Mouse (Mus musculus): ENCODE results near the gene Rbm4b.
"Not testable (repeated sequence)": the region's sequence is repeated elsewhere in the genome, so short reads cannot be mapped to it uniquely, and the experiment has no call there.

The Rbm4b gene

DNA sequence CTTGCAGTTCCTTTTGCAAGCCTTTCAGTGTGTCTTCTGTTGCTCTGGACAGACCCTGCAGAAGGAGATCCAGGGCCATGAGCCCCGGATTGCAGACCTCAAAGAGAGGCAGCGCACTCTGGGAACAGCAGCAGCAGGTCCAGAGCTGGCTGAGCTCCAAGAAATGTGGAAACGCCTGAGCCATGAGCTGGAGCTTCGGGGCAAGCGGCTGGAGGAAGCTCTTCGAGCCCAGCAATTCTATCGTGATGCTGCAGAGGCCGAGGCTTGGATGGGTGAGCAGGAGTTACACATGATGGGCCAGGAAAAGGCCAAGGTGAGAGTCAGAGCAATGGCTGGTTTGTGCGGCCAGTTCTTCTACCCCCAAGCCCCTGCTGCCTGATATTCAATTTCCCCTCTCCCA lies 11.2 kb upstream of the Rbm4b start:
- DNase-seq (ENCODE audit: low spot score in 2 of 2) = no peak

DNA sequence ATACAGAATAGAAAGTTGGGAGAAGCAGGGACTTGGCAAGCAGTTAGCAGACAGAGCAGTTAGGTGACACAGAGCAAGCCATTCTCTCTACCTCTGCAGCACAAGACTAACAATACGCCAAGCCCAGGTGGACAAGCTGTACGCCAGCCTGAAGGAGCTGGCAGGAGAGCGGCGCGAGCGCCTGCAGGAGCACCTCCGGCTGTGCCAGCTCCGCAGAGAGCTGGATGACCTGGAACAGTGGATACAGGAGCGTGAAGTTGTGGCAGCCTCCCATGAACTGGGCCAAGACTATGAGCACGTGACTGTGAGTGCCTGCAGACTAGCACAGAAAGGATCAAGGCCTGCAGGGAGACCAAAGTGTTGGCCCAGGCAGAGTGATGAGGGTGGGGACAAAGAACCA lies 10.6 kb upstream of the Rbm4b start:
- no peak for DNase-seq (ENCODE audit: low spot score in 2 of 2)

DNA sequence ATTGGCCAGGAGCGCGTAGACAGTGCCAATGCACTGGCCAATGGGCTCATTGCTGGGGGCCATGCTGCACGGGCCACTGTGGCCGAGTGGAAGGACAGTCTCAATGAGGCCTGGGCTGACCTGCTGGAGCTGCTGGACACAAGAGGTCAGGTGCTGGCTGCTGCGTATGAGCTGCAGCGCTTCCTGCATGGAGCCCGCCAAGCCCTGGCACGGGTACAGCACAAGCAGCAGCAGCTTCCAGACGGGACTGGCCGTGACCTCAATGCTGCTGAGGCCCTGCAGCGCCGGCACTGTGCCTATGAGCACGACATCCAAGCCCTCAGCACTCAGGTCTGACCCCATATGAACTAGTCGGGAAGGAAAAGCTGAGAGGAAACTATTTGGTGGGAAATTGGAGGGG lies 9.7 kb upstream of the Rbm4b start:
- peak in 1 of 2 experiments; percentile 14 for DNase-seq (ENCODE audit: low spot score in 2 of 2)

DNA sequence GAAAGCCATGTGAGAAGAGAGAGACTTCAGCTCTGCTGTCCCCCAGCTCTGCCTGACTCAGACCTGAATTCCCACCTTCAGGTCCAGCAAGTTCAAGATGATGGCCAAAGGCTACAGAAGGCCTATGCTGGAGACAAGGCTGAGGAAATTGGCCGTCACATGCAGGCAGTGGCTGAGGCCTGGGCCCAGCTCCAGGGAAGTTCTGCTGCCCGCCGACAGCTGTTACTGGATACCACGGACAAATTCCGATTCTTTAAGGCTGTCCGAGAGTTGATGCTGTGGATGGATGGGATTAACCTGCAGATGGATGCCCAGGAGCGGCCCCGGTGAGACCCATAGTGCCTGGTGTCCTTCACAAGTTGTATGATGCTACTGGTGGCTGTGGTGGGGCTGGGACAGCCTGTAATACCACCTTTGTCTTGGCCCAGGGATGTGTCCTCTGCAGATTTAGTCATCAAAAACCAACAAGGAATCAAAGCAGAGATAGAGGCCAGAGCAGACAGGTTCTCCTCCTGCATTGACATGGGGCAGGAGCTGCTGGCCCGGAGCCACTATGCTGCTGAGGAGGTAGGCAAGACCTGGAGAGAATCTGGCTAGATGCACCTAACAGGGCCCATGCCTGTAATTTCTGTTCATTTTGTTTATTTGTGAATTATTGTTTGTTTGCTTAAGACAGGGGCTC lies 8.5 kb upstream of the Rbm4b start:
- no peak for DNase-seq (ENCODE audit: low spot score in 2 of 2)

DNA sequence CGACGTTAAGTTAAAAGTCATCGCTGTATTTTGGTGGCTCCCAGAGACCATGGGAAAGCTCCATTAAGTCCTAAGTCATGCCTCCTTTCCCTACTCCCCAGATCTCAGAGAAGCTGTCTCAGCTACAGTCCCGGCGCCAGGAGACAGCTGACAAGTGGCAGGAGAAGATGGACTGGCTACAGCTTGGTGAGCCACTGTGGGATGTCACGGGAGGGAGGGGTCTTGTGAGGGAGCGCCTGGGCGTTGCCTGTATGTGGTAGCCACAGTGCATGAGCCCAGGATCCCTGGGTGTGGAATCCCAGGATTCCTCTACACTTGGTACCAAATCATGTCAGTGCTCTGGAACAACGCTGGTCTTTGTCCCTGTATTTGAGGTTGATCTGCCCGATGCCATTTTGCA lies 7.8 kb upstream of the Rbm4b start:
- no peak for DNase-seq (ENCODE audit: low spot score in 2 of 2)

DNA sequence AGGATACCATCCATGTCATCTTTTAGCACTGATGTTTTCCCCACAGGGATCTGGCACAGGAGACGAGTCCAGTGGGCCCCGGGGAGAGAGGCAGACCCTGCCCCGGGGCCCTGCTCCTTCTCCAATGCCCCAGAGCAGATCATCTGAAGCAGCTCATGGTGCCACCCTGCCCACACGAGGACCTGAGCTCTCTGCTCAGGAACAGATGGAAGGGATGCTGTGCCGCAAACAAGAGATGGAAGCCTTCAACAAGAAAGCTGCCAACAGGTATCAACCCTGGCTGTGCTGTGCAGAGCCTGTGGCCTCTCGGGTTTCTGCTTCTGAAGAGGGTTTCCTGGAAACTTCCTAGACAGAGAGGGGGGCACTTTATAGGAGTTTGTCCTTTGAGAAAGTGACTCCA lies 6.3 kb upstream of the Rbm4b start:
- DNase-seq (ENCODE audit: low spot score in 2 of 2) = no peak

DNA sequence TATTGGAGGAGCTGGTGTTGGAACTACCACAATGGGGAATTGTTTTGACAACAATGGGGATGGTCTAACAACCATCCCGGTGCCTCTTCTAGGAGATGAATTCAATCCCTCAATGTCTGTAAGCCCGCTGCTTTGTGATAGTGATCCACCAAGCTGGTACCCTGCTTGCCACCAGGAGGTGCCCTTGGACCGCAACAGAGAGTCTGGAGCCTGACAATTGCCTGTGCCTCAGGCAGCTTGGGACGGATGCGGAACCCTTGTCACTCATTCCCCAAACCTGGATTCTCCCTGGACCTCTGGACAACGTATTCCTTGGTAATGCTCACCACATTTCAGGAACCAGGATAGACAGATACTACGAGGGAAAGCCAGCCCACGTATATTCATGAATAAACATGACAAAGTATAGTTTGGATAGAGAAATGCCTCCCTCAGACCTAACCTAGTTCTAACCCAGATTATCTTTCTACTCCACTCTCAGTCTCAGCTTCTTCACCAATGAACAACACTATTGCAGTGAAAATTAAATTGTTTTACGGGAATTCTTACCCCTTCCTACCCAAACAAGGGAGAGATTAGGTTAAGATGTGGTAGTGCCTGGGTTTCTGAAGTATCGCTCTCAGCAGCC lies 618 bp upstream of the Rbm4b start:
- peak; percentile 81 for DNase-seq (ENCODE audit: low spot score in 2 of 2)

DNA sequence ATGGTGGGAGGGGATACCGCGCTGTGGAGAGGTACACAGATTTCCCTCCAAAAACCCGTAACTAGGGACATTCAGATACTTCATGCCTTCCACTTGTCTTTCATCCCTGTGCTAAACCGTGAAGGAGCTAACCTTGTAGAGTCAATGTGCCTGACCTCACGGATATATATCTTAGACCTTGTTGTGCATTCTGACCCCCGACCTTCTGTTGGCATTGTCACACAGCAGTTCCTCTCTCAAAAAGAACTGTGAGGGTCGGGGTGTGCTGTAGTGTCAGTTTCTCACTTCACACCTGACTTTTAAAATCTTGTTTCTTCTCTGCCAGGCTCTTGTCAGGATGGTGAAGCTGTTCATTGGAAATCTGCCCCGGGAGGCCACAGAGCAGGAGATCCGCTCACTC lies 624 bp downstream of the Rbm4b start:
- no peak for DNase-seq (ENCODE audit: low spot score in 2 of 2)

DNA sequence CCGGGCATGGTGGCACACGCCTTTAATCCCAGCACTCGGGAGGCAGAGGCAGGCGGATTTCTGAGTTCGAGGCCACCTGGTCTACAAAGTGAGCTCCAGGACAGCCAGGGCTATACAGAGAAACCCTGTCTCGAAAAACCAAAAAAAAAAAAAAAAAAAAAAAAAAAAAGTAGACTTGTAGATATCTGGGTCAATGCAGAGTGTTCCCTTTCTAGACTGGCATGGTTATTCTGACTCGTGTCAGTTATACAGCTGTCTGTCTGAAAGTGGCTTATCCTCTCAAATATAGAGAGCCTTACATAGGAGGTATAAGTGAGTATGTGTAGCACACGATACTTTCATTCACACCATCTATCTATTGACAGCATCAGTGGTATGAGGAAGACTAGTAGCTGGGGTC lies 4.2 kb downstream of the Rbm4b start:
- DNase-seq (ENCODE audit: low spot score in 2 of 2) = not testable (repeated sequence)

DNA sequence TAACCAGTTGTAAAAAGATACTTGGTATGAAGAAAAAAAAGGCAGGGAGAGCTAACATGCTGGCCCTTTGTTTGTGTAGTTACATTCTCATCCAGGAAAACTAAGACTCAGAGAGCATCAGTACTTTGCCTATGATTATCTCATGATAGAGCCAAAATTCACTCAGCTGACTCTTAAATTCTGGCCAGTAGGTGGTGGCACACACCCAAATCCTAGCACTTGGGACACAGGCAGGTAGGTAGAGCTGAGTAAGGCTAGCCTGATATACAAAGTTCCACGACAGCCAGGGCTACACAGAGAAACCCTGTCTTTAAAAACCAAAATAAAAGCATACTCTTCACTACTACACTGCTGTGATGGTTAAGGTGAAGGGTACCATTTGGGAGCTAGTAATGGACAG lies 6.6 kb downstream of the Rbm4b start:
- no peak for DNase-seq (ENCODE audit: low spot score in 2 of 2)

DNA sequence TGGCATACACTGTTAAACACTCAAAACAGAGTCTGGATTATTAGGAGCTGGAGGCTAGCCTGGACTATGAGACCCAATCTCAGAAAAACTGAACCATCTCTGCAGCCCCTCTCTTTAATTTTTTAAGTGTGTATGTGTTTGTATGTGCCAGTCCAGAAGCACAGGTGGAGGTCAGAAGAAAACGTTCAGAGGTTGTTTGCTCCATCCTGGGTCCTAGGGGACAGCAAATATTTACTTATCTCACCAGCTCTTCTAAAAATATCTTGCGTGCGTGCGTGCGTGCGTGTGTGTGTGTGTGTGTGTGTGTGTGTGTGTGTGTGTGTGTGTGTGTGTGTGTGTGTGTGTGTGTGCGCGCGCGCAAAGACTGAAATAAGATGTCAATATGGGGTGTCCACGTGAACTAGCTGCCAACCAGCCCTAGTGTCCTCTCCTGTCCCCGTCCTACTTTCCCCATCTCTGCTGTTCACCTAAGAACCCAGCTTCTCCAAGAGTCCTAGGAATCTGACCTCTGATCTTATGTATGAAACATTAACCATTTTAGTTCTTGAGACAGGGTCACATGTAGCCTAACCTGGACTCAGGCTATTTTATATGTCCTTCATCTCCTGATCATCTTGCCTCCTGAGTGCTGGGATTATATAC lies 11.3 kb downstream of the Rbm4b start:
- no peak for DNase-seq (ENCODE audit: low spot score in 2 of 2)

DNA sequence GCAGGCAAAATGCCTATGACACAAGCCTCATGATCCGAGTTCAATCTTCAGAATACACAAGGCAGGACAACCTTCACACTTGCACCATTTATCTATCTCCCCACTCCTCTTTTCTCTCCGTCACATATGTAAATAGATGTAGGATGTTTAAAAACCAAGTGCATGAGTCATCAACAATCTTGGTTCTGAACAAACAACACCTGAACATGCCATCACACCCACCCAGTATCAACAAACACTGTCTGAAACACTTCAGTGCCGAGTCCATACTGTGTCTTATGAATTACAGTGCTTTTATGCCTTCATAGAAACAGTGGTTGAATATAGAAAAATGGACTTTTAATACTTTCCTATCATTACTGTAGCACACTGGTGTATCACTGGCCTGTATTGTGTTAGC lies 16.5 kb downstream of the Rbm4b start:
- no peak for DNase-seq (ENCODE audit: low spot score in 2 of 2)

DNA sequence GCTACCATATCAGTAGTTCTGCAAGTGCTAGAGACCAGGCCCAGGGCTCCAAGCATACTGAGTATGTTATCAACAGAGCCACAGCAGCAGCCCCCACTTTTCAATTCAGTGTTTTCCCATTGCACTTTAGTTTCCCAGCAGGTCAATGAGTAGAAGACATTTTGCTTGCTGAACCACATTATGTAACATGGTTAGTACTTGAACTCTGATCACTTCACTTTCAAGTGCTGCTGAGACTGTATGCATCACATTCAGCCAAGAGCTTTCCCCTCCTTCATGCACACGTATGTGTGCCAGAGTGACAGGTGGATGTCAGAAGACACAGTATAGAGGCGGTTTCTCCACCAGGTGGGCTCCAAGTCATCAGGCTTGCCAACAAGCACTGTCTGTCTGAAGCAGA lies 26.6 kb downstream of the Rbm4b start:
- DNase-seq (ENCODE audit: low spot score in 2 of 2) = no peak

DNA sequence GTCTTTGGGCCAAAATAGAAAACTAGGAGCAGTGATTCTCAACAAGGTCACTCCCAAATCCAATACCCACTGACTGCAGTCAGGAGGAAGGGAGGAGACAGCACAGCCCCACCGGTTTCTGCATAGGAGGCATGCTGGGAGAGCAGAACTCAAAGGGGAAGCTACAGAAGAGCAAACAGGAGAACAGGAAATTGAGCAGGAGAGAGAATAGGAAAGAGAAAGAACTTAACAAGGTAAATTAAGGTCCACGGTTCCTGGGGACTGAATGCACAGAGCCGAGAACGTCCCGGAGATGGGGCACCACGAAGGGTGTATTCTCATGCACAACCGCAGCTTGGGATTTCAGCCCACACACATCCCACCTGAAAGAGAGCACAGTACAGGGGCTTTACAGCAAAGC lies 28.9 kb downstream of the Rbm4b start:
- DNase-seq (ENCODE audit: low spot score in 2 of 2) = no peak

DNA sequence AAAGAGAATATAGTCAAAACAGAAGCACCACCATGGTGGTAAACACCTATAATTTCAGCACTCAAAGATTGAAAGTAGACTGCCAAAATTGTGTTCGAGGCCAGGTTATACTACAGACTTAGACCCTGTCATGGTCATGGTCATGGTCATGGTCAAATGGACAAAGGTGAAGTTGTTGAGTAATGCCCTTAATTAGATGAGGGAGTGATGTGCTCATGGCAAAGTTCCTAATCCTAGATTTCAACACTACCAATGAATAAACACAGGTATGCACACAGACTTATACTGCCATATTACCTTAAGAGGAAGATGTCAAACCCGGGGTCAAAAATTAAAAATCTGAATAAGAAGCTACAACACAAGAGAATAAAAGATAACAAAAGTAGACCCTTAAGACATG lies 30.0 kb downstream of the Rbm4b start:
- DNase-seq (ENCODE audit: low spot score in 2 of 2) = no peak

DNA sequence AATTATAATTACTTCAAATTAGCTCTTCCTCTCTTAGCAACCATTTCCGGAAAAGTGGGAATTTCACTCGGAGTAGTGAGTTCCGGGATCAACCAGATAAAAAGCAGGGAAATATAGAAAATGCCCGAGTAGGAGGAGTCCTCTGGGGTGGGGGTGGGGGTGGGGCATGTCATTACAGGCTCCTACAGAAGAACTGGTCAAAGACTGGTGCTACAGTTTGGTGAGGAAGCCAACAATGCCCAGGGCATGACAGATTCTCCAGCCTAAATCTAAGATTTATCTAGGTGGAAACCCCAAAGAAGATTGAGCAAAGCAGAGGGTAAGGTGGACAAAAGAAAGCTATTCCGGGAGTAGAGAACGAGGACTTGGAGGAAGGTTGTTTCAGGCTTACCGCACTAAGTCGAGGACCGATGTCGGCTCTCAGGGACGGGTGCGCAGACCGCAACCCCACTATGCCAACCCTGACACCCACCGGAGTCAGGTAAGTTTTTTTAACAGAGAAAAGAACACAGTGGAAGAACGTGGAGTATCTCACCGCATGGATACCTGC lies 37.1 kb downstream of the Rbm4b start:
- no peak for DNase-seq (ENCODE audit: low spot score in 2 of 2)

DNA sequence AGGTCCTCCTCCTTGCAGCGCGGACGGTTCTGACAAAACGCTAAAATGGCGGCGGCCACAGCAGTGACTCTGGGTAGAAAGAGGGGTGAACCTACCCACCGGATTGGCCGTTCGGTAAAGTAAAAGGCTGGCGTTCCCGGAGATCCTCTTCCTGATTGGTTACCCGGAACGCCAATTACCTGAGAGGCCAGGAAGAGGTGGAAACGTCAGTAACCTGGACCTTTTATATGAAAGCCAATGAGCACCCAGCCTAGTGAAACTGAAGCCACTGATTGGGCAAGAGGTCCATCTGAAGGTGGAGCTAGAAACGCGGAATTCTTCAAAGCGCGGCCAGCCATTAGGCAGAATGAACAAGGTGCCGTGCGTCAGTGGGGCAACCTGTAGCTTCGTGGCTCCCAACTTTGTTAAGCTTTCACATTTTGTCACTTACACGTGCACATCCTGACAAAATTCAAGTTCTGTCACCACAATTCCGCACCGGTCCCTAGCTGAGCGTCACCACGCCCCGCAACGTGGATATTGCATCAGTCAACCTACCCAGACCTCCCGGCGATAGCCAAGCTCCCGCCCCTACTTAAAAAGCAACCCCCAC lies 37.6 kb downstream of the Rbm4b start, which contains the start of gene Rbm4:
Gene Rbm4 (minus strand): TSS at position 71 of the 592 bp plus-strand sequence.
- DNase-seq (ENCODE audit: low spot score in 2 of 2) = peak; percentile 86 to 97

DNA sequence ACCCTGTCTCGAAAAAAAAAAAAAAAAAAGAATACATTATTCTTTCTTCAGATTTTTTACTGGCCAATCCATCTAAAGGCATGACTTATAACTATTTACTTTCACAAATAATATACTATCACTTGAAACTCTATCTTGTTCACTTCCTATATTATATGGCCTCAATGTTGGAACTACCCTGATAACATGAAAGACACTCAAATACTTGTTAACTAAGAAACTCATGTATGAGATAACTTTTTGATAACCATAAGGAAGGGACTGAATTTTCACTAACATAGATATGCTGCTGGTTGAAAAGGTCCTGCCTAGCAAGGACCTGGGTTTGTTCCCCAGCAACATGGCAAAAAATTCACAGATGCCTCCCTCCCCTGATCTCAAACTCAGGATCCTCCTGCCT lies 39.6 kb downstream of the Rbm4b start:
- DNase-seq (ENCODE audit: low spot score in 2 of 2) = no peak

DNA sequence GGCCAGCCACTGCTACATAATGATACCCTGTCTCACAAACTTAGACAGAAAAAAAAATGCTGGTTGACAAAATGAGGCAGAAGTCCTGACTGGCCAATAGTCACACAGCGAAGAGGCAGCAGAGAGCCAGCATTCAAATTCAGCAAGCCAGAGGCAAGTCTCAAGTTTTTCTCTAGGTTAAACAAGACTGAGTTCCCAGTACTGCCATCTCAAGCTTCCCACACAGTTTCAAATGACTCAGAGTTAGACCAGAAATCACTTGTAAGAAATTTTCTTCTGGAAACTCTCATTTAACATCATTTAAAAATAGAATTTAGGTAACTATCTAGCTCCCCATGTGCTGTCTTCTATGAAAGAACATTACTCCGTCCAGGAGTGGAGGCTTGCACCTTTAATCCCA lies 41.5 kb downstream of the Rbm4b start:
- no peak for DNase-seq (ENCODE audit: low spot score in 2 of 2)

DNA sequence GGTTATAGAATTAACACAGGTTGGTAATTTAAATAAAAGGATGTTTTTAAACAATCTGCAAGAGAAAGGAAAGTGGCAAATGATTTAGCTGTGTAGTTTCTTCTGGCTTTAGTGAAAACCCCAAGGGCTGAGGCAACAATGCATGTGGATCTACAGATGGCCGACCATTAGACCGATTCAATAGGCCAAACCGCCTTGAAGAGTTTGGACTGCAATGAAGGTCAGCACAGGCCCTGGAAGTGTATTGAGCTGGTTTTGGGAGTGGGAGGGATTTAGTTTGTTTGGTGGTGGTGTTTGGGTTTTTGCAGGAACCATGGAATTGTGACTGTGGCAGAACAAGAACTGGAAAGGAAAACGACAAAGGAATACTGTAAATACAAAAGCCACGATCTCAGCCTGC lies 42.8 kb downstream of the Rbm4b start:
- DNase-seq (ENCODE audit: low spot score in 2 of 2) = no peak

DNA sequence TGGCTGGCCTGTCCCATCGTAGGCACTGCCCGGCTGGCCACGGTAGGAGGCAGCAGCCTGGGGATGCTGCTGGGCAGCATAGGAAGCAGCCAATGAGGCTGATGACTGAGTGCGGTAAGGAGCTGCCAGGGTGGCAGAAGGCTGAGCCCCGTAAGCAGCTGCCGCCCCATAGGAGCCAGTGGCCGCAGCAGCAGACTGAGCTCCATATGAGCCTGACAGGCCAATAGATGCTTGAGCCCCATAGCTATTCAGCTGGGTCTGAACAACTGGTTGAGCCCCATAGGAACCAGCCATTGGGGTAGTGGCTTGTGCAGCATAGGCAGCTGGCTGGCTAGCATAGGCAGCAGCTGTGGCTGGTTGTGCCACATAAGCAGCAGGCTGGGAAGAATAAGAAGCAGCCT lies 46.4 kb downstream of the Rbm4b start:
- DNase-seq (ENCODE audit: low spot score in 2 of 2) = no peak

DNA sequence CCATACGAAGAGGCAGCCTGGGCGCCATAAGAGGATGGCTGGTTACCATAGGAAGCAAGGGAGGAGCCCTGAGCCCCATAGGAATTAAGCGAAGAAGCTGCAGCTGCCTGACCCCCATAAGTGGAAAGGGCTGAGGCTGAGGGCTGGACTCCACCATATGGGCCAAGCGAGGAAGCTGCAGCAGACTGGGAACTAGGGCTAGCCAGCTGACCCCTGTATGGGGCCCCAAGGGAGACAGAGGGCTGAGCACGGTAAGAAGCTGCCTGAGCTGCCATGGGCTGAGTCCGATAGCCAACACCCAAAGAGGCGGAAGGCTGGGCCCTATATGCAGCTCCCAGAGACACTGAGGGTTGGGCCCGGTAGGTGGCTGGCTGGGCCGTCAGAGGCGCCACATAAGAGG lies 47.0 kb downstream of the Rbm4b start:
- DNase-seq (ENCODE audit: low spot score in 2 of 2) = no peak

DNA sequence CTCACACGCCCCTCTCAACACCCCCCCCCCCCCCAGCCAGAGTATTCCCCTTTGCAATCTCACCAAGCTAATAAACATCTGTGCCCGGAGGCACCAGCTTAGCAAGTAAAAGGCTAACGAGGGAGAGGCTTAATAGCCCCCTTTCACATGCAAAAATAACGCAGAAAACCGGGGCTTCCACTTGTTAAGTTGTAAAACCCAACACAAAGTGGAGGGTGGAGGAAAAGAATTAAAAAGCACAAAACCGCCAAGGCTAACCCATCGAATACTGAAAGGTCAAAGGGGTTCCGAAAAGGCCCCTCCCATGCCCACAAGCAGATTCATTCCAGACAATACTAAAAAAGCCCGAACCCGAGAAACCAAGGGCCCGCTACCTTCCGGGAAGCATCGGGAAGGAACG lies 54.0 kb downstream of the Rbm4b start:
- no peak for DNase-seq (ENCODE audit: low spot score in 2 of 2)
